Mouse (Mus musculus): ENCODE results near the gene Gm10382. TPM values are rescaled to one million over a fixed set of nuclear protein-coding genes. Genes with fewer than 3 reads are reported as not detected.

Gene Gm10382
- polyA plus RNA-seq (2015; fragmentation: Nextera tagmentation; extraction: Ambion mirVana), result 0.29 and 0.36 TPM in 2 replicates

DNA sequence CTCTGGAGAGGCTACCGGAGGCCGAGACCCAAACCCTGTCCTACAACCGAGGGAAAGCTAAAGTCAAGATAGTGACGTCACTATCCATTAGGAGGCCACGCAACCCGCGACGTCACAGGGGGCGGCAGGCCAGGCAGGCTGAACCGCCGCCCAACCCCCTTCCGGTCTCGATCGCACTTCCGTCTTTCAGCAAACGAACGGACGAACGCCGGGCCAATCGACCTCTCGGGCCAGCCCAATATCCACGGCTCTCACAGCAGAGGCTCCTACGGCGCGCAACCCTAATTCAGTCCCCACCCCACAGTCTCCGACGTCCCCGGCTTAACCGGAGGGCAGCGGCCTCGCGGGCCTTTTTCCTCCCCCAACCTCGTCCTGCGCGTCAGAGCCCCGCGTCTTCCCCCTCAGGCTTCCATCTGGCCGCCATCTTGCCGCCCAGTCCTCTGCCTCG, at the start of gene Gm10382:
Gm10382 (plus strand) TSS at position 192 of the 448 bp plus-strand sequence.
- peak within 1 kb of the TSS; percentile 98 for H3K4me2 ChIP-seq (ENCODE audit: low read depth, low read length)
- H3K9ac ChIP-seq (ENCODE audit: low read length), result peak within 1 kb of the TSS; percentile 100
- peaks cover 16% of the 10 kb centered on the region for H3K36me3 ChIP-seq (ENCODE audit: control insufficient read depth, insufficient read depth, low read length)
- ATAC-seq (ENCODE audit: low read depth), result peak; percentile 18
- H3K27me3 ChIP-seq (ENCODE audit: control insufficient read depth, insufficient read depth, low read depth, low read length), result no peaks in the 10 kb centered on the region
- peak within 1 kb of the TSS; percentile 100 for H3K4me3 ChIP-seq (ENCODE audit: low read length)
- peak within 1 kb of the TSS; percentile 97 for H3K27ac ChIP-seq (ENCODE audit: low read length)
- under 1% methylated on average over 41 of the region's 41 CpGs for WGBS
- peaks cover 39% of the 10 kb centered on the region for H3K4me1 ChIP-seq (replicated peaks; ENCODE audit: control insufficient read depth, insufficient read depth, low read length)
- no peaks in the 10 kb centered on the region for H3K9me3 ChIP-seq (ENCODE audit: control insufficient read depth, low read length)

DNA sequence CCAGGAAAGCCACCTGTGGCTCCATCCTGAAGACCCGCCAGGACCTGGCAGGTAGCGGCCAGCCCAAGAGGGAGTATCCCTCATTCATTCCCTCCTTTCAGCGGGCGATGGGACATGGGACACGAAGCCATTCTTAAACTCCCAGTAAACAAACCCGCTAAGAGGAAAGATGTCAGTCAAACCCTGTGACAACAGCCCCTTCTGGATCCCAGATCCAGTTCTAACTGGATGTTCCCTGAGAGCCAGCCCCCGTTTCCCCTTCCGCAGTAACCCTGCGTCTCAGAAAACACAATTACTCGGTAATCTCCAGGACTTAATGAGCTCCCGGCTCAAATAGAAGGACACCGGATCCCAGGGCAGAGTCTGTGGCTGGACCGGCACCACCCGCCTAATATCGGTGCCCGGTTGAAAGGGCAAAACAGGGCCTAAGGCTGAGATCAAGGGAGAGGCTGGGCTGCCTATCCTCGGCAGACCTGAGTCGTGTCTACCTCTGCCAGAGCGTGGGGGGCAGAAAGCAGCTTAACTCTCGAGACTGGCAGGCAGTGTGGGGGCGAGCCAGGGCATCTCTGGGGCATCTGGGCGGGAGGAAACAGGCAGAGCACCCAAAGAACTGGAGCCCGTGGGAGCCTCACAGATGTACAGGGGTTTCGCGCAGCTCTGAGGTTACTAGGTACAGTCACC, 49.1 kb upstream of the Gm10382 start:
- Histone ChIP-seq H3K4me1 (replicated peaks; ENCODE audit: control insufficient read depth, insufficient read depth, low read length) (peaks cover 22% of the 10 kb centered on the region), H3K27me3 (ENCODE audit: control insufficient read depth, insufficient read depth, low read depth, low read length) (no peaks in the 10 kb centered on the region), H3K27ac (ENCODE audit: low read length) (peak overlapping the region; percentile 62), H3K36me3 (ENCODE audit: control insufficient read depth, insufficient read depth, low read length) (no peaks in the 10 kb centered on the region), H3K4me2 (ENCODE audit: low read depth, low read length) (peak overlapping the region; percentile 96), H3K9me3 (ENCODE audit: control insufficient read depth, low read length) (no peaks in the 10 kb centered on the region), H3K4me3 (ENCODE audit: low read length) (peak overlapping the region; percentile 84), H3K9ac (ENCODE audit: low read length) (peak overlapping the region; percentile 74)
- peak; percentile 10; the same call in 1 of the 2 replicates for ATAC-seq (ENCODE audit: low read depth)
- WGBS, result 6% methylated on average over 25 of the region's 25 CpGs

DNA sequence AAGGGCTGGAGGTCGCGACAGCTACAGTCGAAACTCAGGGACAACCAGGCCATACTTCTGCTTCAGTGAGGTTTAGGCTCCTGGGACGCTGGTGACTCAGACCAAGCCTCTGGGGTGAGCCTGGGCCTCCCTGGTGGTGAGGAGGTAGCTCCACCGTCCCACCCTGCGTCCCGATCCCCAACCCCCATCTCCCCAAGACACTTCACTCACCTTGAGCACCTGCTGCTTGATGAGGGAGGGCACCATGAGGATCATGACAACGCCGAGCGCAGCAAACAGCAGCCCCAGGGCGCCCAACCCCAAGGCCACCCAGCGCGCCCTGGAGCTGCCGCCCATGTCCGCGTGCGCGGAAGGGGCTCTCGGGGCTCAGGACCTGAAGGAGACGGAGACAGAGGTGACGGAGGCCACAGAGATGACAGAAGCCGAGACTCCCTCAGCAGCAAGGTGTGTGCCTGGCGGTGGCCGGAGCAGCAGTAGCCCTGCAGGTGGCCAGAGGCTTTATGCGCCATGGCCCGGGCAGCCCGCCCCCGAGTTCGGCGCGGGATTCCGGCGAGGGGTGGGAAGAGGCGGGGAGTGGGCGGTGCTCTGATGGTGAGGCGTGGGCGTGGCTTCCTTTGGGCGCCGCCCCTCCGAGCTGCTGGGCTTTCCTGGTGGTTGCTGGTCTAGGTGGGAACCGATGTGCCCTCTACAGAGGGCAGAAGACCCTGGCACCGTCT, 48.4 kb upstream of the Gm10382 start, which contains the start of gene Scarb1:
Scarb1 (minus strand) TSS at position 548 of the 716 bp plus-strand sequence.
- peak within 1 kb of the TSS; percentile 48 for H3K27ac ChIP-seq (ENCODE audit: low read length)
- peak within 1 kb of the TSS; percentile 96 for H3K4me2 ChIP-seq (ENCODE audit: low read depth, low read length)
- no peaks in the 10 kb centered on the region for H3K36me3 ChIP-seq (ENCODE audit: control insufficient read depth, insufficient read depth, low read length)
- WGBS, result 0% methylated on average over 42 of the region's 42 CpGs
- peaks cover 22% of the 10 kb centered on the region for H3K4me1 ChIP-seq (replicated peaks; ENCODE audit: control insufficient read depth, insufficient read depth, low read length)
- ATAC-seq (ENCODE audit: low read depth), result peak; percentile 88
- H3K27me3 ChIP-seq (ENCODE audit: control insufficient read depth, insufficient read depth, low read depth, low read length), result no peaks in the 10 kb centered on the region
- no peaks in the 10 kb centered on the region for H3K9me3 ChIP-seq (ENCODE audit: control insufficient read depth, low read length)
- H3K9ac ChIP-seq (ENCODE audit: low read length), result peak within 1 kb of the TSS; percentile 74
- peak within 1 kb of the TSS; percentile 84 for H3K4me3 ChIP-seq (ENCODE audit: low read length)

DNA sequence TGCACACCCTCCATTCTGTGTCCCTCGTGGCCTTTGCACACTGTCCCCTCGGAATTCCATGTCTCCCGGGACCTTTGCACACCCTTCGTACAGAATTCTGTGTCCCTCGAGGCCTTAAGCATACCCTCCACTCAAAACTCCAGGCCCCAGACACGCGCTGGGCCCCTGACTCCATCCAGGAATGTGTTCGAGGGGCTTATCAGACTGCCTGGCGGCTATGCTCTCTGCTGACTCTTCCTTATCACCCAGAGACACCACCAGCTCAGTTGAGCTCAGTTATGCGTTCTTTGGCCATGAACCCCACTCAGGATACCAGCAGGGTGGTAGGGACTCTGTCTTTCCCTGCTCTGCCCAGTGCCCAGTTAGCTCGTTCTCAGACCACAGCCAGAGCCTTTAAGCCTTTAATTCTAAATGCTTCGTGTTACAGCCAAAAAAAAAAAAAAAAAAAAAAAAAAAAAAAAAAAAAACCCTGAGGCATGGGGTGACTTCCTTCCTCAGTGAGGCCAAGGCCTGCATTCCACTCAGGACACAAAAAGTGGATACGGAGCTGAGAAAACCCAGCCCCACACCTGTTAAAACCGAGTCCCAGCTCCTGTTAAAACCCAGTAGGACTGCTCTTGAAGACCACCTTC, 47.5 kb upstream of the Gm10382 start:
- peak overlapping the region; percentile 96 for H3K4me2 ChIP-seq (ENCODE audit: low read depth, low read length)
- peaks cover 22% of the 10 kb centered on the region for H3K4me1 ChIP-seq (replicated peaks; ENCODE audit: control insufficient read depth, insufficient read depth, low read length)
- H3K9ac ChIP-seq (ENCODE audit: low read length), result peak overlapping the region; percentile 74
- H3K36me3 ChIP-seq (ENCODE audit: control insufficient read depth, insufficient read depth, low read length), result no peaks in the 10 kb centered on the region
- ATAC-seq (ENCODE audit: low read depth), result no peak
- H3K9me3 ChIP-seq (ENCODE audit: control insufficient read depth, low read length), result no peaks in the 10 kb centered on the region
- H3K27ac ChIP-seq (ENCODE audit: low read length), result no peak overlapping the region
- H3K4me3 ChIP-seq (ENCODE audit: low read length), result peak overlapping the region; percentile 84
- H3K27me3 ChIP-seq (ENCODE audit: control insufficient read depth, insufficient read depth, low read depth, low read length), result no peaks in the 10 kb centered on the region
- WGBS, result 34% methylated on average over 14 of the region's 14 CpGs

DNA sequence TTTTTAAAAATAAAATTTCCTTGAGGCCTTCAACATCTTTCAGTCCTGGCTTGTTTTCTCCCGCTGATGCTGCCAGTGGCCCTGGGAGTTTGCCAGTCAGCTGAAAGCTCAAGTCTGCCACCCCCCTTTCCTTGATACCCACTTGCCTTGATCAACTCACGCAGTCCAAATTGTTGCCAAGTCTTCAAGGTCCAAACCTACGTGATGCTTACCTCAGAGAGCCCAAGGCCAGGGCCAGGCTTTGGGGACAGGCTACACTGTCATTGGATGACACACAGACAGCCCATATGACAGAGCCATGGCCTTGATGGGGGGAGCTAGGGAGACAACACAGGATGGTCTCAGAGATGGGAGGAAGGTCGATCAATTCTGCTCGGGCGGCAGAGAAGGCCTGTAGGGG, 44.8 kb upstream of the Gm10382 start:
- Histone ChIP-seq H3K4me3 (ENCODE audit: low read length) (no peak overlapping the region), H3K9ac (ENCODE audit: low read length) (no peak overlapping the region), H3K4me1 (replicated peaks; ENCODE audit: control insufficient read depth, insufficient read depth, low read length) (peaks cover 13% of the 10 kb centered on the region), H3K36me3 (ENCODE audit: control insufficient read depth, insufficient read depth, low read length) (no peaks in the 10 kb centered on the region), H3K27me3 (ENCODE audit: control insufficient read depth, insufficient read depth, low read depth, low read length) (no peaks in the 10 kb centered on the region), H3K4me2 (ENCODE audit: low read depth, low read length) (no peak overlapping the region), H3K27ac (ENCODE audit: low read length) (no peak overlapping the region), H3K9me3 (ENCODE audit: control insufficient read depth, low read length) (no peaks in the 10 kb centered on the region)
- 90% methylated on average over 6 of the region's 6 CpGs for WGBS
- no peak for ATAC-seq (ENCODE audit: low read depth)

DNA sequence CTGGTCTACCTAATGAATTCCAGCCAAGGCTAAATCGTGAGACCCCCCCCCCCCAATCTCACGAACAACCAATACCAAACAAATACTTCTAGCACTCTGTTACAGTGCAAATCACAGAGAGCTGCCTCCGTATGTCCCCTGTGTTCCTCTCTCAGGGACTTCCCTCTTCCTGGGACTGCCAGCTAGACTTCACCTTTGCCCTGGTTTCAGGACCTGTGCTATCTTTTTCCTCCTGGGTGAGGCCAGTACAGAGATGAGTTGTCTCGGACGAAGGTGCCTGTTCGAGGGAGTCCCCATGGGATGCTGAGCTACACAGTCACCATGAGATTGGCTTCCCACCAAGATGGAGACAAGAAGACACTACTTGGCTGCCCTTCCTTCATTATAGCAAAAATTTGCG, 41.1 kb upstream of the Gm10382 start:
- WGBS, result 65% methylated on average over 7 of the region's 7 CpGs
- no peak overlapping the region for H3K9ac ChIP-seq (ENCODE audit: low read length)
- ATAC-seq (ENCODE audit: low read depth), result no peak
- no peaks in the 10 kb centered on the region for H3K36me3 ChIP-seq (ENCODE audit: control insufficient read depth, insufficient read depth, low read length)
- H3K27me3 ChIP-seq (ENCODE audit: control insufficient read depth, insufficient read depth, low read depth, low read length), result no peaks in the 10 kb centered on the region
- no peak overlapping the region for H3K4me2 ChIP-seq (ENCODE audit: low read depth, low read length)
- H3K27ac ChIP-seq (ENCODE audit: low read length), result no peak overlapping the region
- H3K4me1 ChIP-seq (replicated peaks; ENCODE audit: control insufficient read depth, insufficient read depth, low read length), result no peaks in the 10 kb centered on the region
- H3K9me3 ChIP-seq (ENCODE audit: control insufficient read depth, low read length), result 0 out of 2 replicates have a peak, but pooled peaks cover 2% of the 10 kb centered on the region
- no peak overlapping the region for H3K4me3 ChIP-seq (ENCODE audit: low read length)

DNA sequence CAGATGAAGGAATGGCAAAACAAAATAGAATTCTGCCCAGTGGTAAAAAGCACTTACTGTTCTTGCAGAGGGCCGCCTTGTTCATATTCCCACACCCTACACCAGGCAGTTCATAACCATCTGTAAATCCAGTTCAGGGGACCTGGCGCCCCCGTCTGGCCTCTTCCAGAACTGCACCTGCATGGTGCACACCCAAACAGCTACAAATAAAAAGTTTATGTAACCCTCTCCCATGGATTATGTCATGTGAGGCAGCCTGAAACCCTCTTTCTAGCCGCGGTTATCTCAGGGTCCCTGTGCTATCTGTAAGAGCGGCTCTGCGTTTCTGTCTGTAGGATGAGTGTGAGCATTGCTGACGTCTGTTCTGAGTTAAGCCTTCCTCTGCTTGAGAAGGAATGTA, 40.6 kb upstream of the Gm10382 start:
- 0 out of 2 replicates have a peak, but pooled peaks cover 2% of the 10 kb centered on the region for H3K9me3 ChIP-seq (ENCODE audit: control insufficient read depth, low read length)
- no peak overlapping the region for H3K9ac ChIP-seq (ENCODE audit: low read length)
- no peaks in the 10 kb centered on the region for H3K36me3 ChIP-seq (ENCODE audit: control insufficient read depth, insufficient read depth, low read length)
- no peaks in the 10 kb centered on the region for H3K27me3 ChIP-seq (ENCODE audit: control insufficient read depth, insufficient read depth, low read depth, low read length)
- no peak overlapping the region for H3K4me3 ChIP-seq (ENCODE audit: low read length)
- H3K27ac ChIP-seq (ENCODE audit: low read length), result no peak overlapping the region
- WGBS, result 29% methylated on average over 8 of the region's 8 CpGs
- no peaks in the 10 kb centered on the region for H3K4me1 ChIP-seq (replicated peaks; ENCODE audit: control insufficient read depth, insufficient read depth, low read length)
- no peak overlapping the region for H3K4me2 ChIP-seq (ENCODE audit: low read depth, low read length)
- ATAC-seq (ENCODE audit: low read depth), result no peak

DNA sequence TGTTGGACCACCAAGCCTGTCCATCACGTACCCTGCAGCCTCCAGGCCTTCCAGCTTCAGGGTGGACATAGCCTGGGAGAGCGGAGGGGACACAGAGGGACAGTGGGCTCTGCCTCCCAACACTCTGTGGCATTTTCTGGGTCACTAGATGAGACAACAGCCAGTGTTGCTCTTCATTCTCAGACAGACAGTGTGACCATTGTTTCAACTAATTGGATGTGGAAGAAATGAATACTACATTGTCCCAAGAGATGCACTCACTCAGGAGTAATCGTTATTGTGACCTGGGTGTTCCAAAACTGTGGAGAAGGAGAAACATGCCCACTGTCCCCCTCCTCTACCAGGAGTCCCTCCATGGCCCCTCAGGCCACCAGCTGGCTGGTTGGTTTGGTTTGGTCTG, 39.7 kb upstream of the Gm10382 start:
- Histone ChIP-seq H3K36me3 (ENCODE audit: control insufficient read depth, insufficient read depth, low read length) (no peaks in the 10 kb centered on the region), H3K9me3 (ENCODE audit: control insufficient read depth, low read length) (0 out of 2 replicates have a peak, but pooled peaks cover 2% of the 10 kb centered on the region), H3K4me3 (ENCODE audit: low read length) (no peak overlapping the region), H3K27ac (ENCODE audit: low read length) (no peak overlapping the region), H3K9ac (ENCODE audit: low read length) (no peak overlapping the region), H3K27me3 (ENCODE audit: control insufficient read depth, insufficient read depth, low read depth, low read length) (no peaks in the 10 kb centered on the region), H3K4me1 (replicated peaks; ENCODE audit: control insufficient read depth, insufficient read depth, low read length) (no peaks in the 10 kb centered on the region), H3K4me2 (ENCODE audit: low read depth, low read length) (no peak overlapping the region)
- WGBS, result 80% methylated on average over 3 of the region's 3 CpGs
- ATAC-seq (ENCODE audit: low read depth), result no peak

DNA sequence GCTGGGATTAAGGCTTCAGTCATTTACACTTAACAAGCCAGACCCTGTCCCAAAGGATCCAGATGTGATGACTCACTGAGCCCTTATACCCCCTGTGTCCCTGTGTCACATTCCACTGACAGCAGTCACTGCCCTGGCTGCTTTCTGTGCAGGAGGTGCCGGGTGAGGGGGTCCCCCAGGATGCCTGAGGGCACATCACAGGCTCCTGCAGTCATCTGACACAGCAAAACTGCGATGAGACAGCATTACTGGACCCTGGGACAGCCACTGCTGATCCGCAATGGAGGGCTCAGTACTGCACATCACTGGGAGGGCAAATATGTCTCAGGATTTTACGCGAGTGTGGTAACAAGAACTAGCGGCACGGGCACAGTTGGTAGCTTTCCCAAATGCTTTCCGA, 38.1 kb upstream of the Gm10382 start:
- no peaks in the 10 kb centered on the region for H3K36me3 ChIP-seq (ENCODE audit: control insufficient read depth, insufficient read depth, low read length)
- H3K4me2 ChIP-seq (ENCODE audit: low read depth, low read length), result no peak overlapping the region
- no peak overlapping the region for H3K9ac ChIP-seq (ENCODE audit: low read length)
- H3K4me1 ChIP-seq (replicated peaks; ENCODE audit: control insufficient read depth, insufficient read depth, low read length), result no peaks in the 10 kb centered on the region
- ATAC-seq (ENCODE audit: low read depth), result no peak
- H3K27me3 ChIP-seq (ENCODE audit: control insufficient read depth, insufficient read depth, low read depth, low read length), result no peaks in the 10 kb centered on the region
- H3K4me3 ChIP-seq (ENCODE audit: low read length), result no peak overlapping the region
- H3K9me3 ChIP-seq (ENCODE audit: control insufficient read depth, low read length), result 0 out of 2 replicates have a peak, but pooled peaks cover 2% of the 10 kb centered on the region
- H3K27ac ChIP-seq (ENCODE audit: low read length), result no peak overlapping the region
- 75% methylated on average over 8 of the region's 8 CpGs for WGBS
